Mouse (Mus musculus): Measurements from ENCODE around the gene Ptpn22. TPM values are rescaled to one million over a fixed set of nuclear protein-coding genes. Genes with fewer than 3 reads are reported as not detected.

The Ptpn22 gene
- total and polyA plus RNA-seq, 3 experiments: 21.9 to 90.9 (median 46.9) TPM

DNA sequence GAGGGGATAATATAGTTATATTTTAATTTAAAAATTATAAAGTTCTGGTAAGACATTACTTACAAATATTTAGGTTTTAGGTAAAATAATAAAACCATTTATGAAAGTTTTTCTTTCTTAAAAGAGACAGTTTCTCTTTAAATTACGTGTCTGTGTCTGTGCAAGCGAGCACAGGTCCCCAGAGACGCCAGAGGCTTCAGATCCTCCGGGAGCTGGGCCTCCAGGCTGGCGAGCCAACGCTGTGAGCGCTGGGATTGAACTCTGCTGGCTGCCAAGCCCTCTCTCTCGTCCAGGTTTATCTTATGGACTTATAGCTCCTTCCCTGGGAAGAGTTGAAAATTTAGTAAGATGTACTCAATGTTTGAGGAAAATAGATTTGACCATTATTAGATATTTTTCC, 5.8 kb upstream of the Ptpn22 start:
- no peaks in the 10 kb centered on the region for H3K27me3 ChIP-seq (replicated peaks)
- TF ChIP-seq E2F4 (IDR thresholded peaks at IDR 0.05; ENCODE audit: insufficient replicate concordance, low read depth, low read length) (no peak), MAX (IDR thresholded peaks at IDR 0.05; ENCODE audit: low read length) (no peak), TBP (conservative IDR thresholded peaks at IDR 0.05; ENCODE audit: low read depth, low read length) (no peak), POLR2AphosphoS2 (IDR thresholded peaks at IDR 0.05; ENCODE audit: low read depth, low read length) (no peak), NRF1 (IDR thresholded peaks at IDR 0.05; ENCODE audit: low read depth, low read length) (no peak), IRF4 (IDR thresholded peaks at IDR 0.05; ENCODE audit: low read depth, low read length) (no peak)
- dilution Hi-C loops (cut with MboI; ENCODE audit: extremely low pct_ligation_motif_present, extremely low pct_unique_long_range_greater_than_20kb, low sequenced_read_pairs): no loop called here
- peaks cover 4 to 23% of the 10 kb centered on the region in 2 experiments for H3K36me3 ChIP-seq (replicated peaks in 1 of 2; ENCODE audit: control insufficient read depth in 1 of 2, insufficient read depth in 1 of 2, low read length in 1 of 2)
- no peak overlapping the region for H3K4me3 ChIP-seq (replicated peaks in 1 of 3; ENCODE audit: low read depth in 2 of 3, low read length in 2 of 3, poor library complexity in 1 of 3)
- peaks cover 17% of the 10 kb centered on the region for H3K79me2 ChIP-seq (replicated peaks; ENCODE audit: control insufficient read depth, extremely low read depth, insufficient read depth, poor library complexity, severe bottlenecking)
- no peaks in the 10 kb centered on the region for H3K9me3 ChIP-seq (replicated peaks; ENCODE audit: low read length)
- in situ Hi-C loops (cut with MboI; ENCODE audit: low pct_ligation_motif_present, low pct_unique_long_range_greater_than_20kb, low sequenced_read_pairs): no loop called here
- DNase-seq (ENCODE audit: extremely low read depth): no peak
- peak overlapping the region; percentile 82 for H3K9ac ChIP-seq (ENCODE audit: insufficient read depth, low read depth)
- H3K4me1 ChIP-seq (ENCODE audit: control insufficient read depth in 1 of 2, insufficient read depth in 2 of 2): peaks cover 9 to 75% of the 10 kb centered on the region in 2 experiments
- no peak overlapping the region for H3K27ac ChIP-seq (ENCODE audit: insufficient read depth, low read depth)
- peak overlapping the region; percentile 100 for H3K4me2 ChIP-seq (ENCODE audit: insufficient read depth, low read depth, poor library complexity, severe bottlenecking)

DNA sequence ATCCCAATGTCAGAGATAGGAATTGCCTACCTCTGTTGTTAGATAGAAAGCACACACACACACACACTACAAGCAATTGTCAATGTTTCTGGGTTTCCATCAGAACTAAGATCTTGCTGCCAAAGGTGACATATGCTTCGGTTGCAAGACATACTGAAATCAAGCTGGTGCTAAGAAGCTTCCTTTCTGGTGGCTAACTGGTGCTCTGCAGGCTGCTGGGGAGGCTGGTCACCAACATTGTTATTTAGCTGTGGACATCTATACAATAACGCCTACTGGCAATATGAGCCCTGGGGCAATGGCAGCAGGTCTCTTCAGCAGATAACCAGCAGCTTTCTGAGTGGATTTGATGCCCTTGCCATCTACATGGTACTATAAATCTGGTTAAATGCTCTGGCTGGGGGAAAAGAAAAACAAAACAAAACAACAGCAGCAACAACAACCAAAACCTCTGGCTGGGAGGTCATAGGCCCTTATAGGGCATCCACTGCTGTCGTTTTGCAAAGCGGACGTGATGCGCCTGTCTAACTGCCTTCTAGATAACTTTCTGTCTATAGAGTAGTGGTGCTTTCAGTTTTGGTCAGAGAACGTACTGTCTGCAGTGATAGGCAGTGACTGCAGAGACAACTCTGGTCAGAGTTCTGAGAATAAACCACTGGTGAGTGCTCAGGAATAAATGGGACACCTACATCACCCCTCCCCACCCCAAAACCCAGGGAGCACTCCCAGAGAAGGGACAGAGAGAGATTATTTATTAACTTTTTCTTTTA, 2.4 kb upstream of the Ptpn22 start:
- Histone ChIP-seq H3K9me3 (replicated peaks; ENCODE audit: low read length) (no peaks in the 10 kb centered on the region), H3K27me3 (replicated peaks) (no peaks in the 10 kb centered on the region), H3K9ac (ENCODE audit: insufficient read depth, low read depth) (peak overlapping the region; percentile 74), H3K4me2 (ENCODE audit: insufficient read depth, low read depth, poor library complexity, severe bottlenecking) (peak overlapping the region; percentile 88), H3K79me2 (replicated peaks; ENCODE audit: control insufficient read depth, extremely low read depth, insufficient read depth, poor library complexity, severe bottlenecking) (peaks cover 35% of the 10 kb centered on the region), H3K36me3 (replicated peaks in 1 of 2; ENCODE audit: control insufficient read depth in 1 of 2, insufficient read depth in 1 of 2, low read length in 1 of 2) (peaks cover 4 to 18% of the 10 kb centered on the region in 2 experiments), H3K27ac (ENCODE audit: insufficient read depth, low read depth) (peak overlapping the region; percentile 96), H3K4me3 (replicated peaks in 1 of 3; ENCODE audit: low read depth in 2 of 3, low read length in 2 of 3, poor library complexity in 1 of 3) (peak overlapping the region; percentile 56 to 77 (median 62)), H3K4me1 (ENCODE audit: control insufficient read depth in 1 of 2, insufficient read depth in 2 of 2) (peaks cover 7 to 47% of the 10 kb centered on the region in 2 experiments)
- in situ Hi-C loops (cut with MboI; ENCODE audit: low pct_ligation_motif_present, low pct_unique_long_range_greater_than_20kb, low sequenced_read_pairs) (no loop called here), dilution Hi-C loops (cut with MboI; ENCODE audit: extremely low pct_ligation_motif_present, extremely low pct_unique_long_range_greater_than_20kb, low sequenced_read_pairs) (no loop called here)
- peak; percentile 74 for DNase-seq (ENCODE audit: extremely low read depth)
- TF ChIP-seq MEF2A (IDR thresholded peaks at IDR 0.05; ENCODE audit: borderline replicate concordance, low read depth, low read length) (peak; percentile 20; the same call in 1 of the 2 replicates), POLR2AphosphoS2 (IDR thresholded peaks at IDR 0.05; ENCODE audit: low read depth, low read length) (0 out of 2 replicates have a peak, but pooled peaks have one; percentile 37), CTCF (conservative IDR thresholded peaks at IDR 0.05 in 1 of 2, IDR thresholded peaks at IDR 0.05 in 1 of 2; ENCODE audit: low read depth in 2 of 2, low read length in 2 of 2) (no peak), GABPA (IDR thresholded peaks at IDR 0.05; ENCODE audit: insufficient replicate concordance, low read depth, low read length) (no peak), BHLHE40 (IDR thresholded peaks at IDR 0.05; ENCODE audit: low read depth, low read length) (peak; percentile 40), TBP (conservative IDR thresholded peaks at IDR 0.05; ENCODE audit: low read depth, low read length) (peak; percentile 79), TCF12 (IDR thresholded peaks at IDR 0.05; ENCODE audit: low read depth, low read length) (peak; percentile 54; the same call in 1 of the 2 replicates), IRF4 (IDR thresholded peaks at IDR 0.05; ENCODE audit: low read depth, low read length) (peak; percentile 87), JUND (conservative IDR thresholded peaks at IDR 0.05; ENCODE audit: low read depth, low read length) (peak; percentile 60; the same call in 1 of the 2 replicates), MAFK (IDR thresholded peaks at IDR 0.05; ENCODE audit: insufficient replicate concordance, low read length) (no peak), EP300 (IDR thresholded peaks at IDR 0.05; ENCODE audit: low read length) (peak; percentile 38; the same call in 1 of the 2 replicates), POLR2A (IDR thresholded peaks at IDR 0.05; ENCODE audit: low read depth, low read length) (peak; percentile 63)

Data from CH12.LX (cell line).